Mouse (Mus musculus): ENCODE results near the gene Gm10717.
"Not testable (repeated sequence)": the region's sequence is repeated elsewhere in the genome, so short reads cannot be mapped to it uniquely, and the experiment has no call there.

The Gm10717 gene

GRCm38 (mm10) chr9:3025653-3026052, 436 bp downstream of the Gm10717 start:
- CTCF ChIA-PET, result not testable (repeated sequence)

GRCm38 (mm10) chr9:3026136-3026535, 919 bp downstream of the Gm10717 start:
- CTCF ChIA-PET, result not testable (repeated sequence)

GRCm38 (mm10) chr9:3026741-3027140, 1.5 kb downstream of the Gm10717 start:
- CTCF ChIA-PET, result not testable (repeated sequence)

GRCm38 (mm10) chr9:3027200-3027599, 2.0 kb downstream of the Gm10717 start:
- CTCF ChIA-PET, result not testable (repeated sequence)

- CTCF ChIA-PET, result not testable (repeated sequence)
These were observed 4.2 kb downstream of the Gm10717 start for GRCm38 (mm10) chr9:3029276-3030000.

GRCm38 (mm10) chr9:3030677-3031318, 5.6 kb downstream of the Gm10717 start:
- CTCF ChIA-PET, result not testable (repeated sequence)

- CTCF ChIA-PET, result not testable (repeated sequence)
These were observed 9.1 kb downstream of the Gm10717 start, which contains the start of gene Gm17535 for GRCm38 (mm10) chr9:3034299-3034698. Gene Gm17535 (plus strand): TSS chr9:3034599.

- CTCF ChIA-PET, result not testable (repeated sequence)
These were observed 11.4 kb downstream of the Gm10717 start, which contains the start of gene Gm10715 for GRCm38 (mm10) chr9:3036577-3036976. Gene Gm10715 (plus strand): TSS chr9:3036877.

- CTCF ChIA-PET, result not testable (repeated sequence)
These were observed 12.9 kb downstream of the Gm10717 start for GRCm38 (mm10) chr9:3038161-3038560.

Measured in spleen, embryonic (tissue).